Mouse (Mus musculus) neural tube, embryonic 13.5 days (tissue): ENCODE measurements around the gene Por. TPM values are rescaled to one million over a fixed set of nuclear protein-coding genes. Genes with fewer than 3 reads are reported as not detected.
A peak's percentile ranks its signal among the peaks of the same experiment; 100 is the strongest.

Experiments used
- ATAC-seq: fragments of 200-750 bp; cut with Nextera tagmentation; 2 replicates; pipeline ENCODE4 v1.8.0; 2017; ENCODE audit warnings: low read depth, mild to moderate bottlenecking, moderate TSS enrichment, moderate library complexity
- H3K27ac ChIP-seq: fragments of 300-500 bp; sonication (generic); replicated peaks from 2 replicates; pipeline ENCODE4 v1.5.1; 2015; ENCODE audit warnings: moderate library complexity, mild to moderate bottlenecking, inconsistent platforms
- H3K27me3 ChIP-seq: fragments of 300-500 bp; sonication (generic); 2 replicates; pipeline ENCODE4 v1.6.1; 2015; ENCODE audit warnings: mild to moderate bottlenecking, inconsistent platforms
- H3K36me3 ChIP-seq: fragments of 300-500 bp; sonication (generic); 2 replicates; pipeline ENCODE4 v1.6.1; 2015; ENCODE audit warnings: mild to moderate bottlenecking, inconsistent platforms
- H3K4me1 ChIP-seq: fragments of 300-500 bp; sonication (generic); replicated peaks from 2 replicates; pipeline ENCODE4 v1.6.1; 2015; ENCODE audit warnings: inconsistent platforms
- H3K4me2 ChIP-seq: fragments of 300-500 bp; sonication (generic); 2 replicates; pipeline ENCODE4 v1.6.1; 2015; ENCODE audit warnings: inconsistent platforms, mild to moderate bottlenecking, moderate library complexity
- H3K4me3 ChIP-seq: fragments of 300-500 bp; sonication (generic); 2 replicates; pipeline ENCODE4 v1.5.1; 2015; ENCODE audit warnings: mild to moderate bottlenecking, inconsistent platforms
- H3K9ac ChIP-seq: fragments of 300-500 bp; sonication (generic); 2 replicates; pipeline ENCODE4 v1.6.1; 2015; ENCODE audit warnings: moderate library complexity, mild to moderate bottlenecking, inconsistent platforms
- H3K9me3 ChIP-seq: fragments of 300-500 bp; sonication (generic); 2 replicates; pipeline ENCODE4 v1.6.1; 2016; ENCODE audit warnings: inconsistent platforms
- WGBS: fragments of 180-500 bp; shearing (Covaris S2); methylation state at CpG from one replicate; pipeline ENCODE4 v1.1.7; 2015; 5-methylcytosine and 5-hydroxymethylcytosine counted together
- polyA plus RNA-seq: library from polyadenylated mRNA; unstranded; fragments of >200 nt; fragmentation: Nextera tagmentation; extraction: Ambion mirVana; gene quantifications from 2 replicates; pipeline ENCODE4 v1.2.1, GENCODE M21; 2015

The Por gene
- 110 and 114 TPM in 2 replicates for polyA plus RNA-seq

DNA sequence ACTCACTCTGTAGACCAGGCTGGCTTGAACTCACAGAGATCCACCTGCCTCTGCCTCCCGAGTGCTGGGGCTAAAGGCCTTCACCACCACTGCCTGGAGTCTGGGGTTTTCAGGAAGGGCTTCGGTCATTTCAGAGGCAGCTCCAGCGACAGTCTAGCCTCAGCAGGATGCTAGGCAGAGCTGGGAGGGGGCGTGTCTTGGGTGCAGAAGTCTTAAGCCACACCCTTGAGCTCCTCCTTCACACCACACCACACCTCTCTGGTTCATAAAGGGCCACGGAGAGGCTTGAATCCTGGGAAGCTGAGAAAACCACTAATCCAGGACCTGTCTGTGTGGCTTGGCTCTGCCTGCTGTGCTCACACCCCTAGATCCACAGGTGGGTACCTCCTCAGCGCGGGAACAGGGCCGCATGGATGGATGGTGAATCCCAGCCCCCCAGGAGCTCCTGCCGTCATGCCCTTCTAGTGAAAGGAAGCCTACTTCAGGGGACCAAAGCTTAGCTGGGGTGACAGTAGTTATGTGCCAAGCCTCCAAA, at the start of gene Por:
Gene Por (plus strand): TSS at position 293 of the 535 bp plus-strand sequence.
- WGBS, result 23% methylated on average over 9 of the region's 9 CpGs
- no peaks in the 10 kb centered on the region for H3K27me3 ChIP-seq
- H3K27ac ChIP-seq, result no peak within 1 kb of the TSS
- no peak for ATAC-seq
- H3K4me1 ChIP-seq, result peaks cover 21% of the 10 kb centered on the region
- no peak within 1 kb of the TSS for H3K4me2 ChIP-seq
- H3K36me3 ChIP-seq, result no peaks in the 10 kb centered on the region
- no peak within 1 kb of the TSS for H3K4me3 ChIP-seq
- no peak within 1 kb of the TSS for H3K9ac ChIP-seq
- H3K9me3 ChIP-seq, result 0 out of 2 replicates have a peak, but pooled peaks cover 7% of the 10 kb centered on the region

DNA sequence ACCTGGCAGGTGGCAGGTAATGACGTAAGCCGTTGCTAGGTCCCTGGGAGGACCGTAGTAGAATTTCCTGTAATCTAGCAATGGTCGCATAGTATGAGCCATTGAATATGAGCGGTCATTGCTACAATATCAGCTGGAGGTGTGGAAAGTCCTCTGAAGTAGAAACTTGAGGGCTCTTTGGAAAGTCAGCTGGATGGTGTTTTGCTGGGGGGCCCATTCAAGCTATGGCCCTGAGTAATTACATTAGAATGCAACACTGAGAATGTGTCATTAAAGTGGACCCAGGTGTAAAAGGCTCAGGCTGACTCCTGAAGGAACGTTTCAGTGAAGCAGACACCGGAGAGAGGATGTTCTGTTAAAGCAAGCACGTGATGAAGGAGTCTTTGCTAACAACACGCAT, 49.3 kb upstream of the Por start:
- Histone ChIP-seq H3K36me3 (no peaks in the 10 kb centered on the region), H3K9me3 (no peaks in the 10 kb centered on the region), H3K27ac (no peak overlapping the region), H3K4me2 (no peak overlapping the region), H3K4me3 (no peak overlapping the region), H3K27me3 (no peaks in the 10 kb centered on the region), H3K9ac (no peak overlapping the region), H3K4me1 (no peaks in the 10 kb centered on the region)
- ATAC-seq, result no peak
- WGBS, result 87% methylated on average over 9 of the region's 9 CpGs

DNA sequence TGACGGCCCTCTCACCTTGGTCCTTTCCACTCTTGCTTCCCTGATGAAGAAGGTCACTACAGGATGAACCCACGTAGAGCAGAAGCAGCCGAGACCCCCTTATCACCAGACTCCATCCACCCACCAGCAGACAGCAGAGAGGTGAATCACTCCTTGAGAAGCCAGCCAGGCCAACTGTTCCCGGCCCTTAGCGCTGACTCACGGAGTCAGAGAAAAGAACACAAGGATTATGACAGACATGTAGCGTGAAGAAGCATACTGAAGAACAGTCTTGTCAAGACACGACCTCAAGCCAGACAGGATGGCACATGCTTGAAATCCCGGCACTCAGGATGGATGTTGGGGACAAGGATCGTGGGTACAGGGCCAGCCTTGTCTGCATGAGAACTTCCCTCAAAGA, 48.1 kb upstream of the Por start:
- Histone ChIP-seq H3K36me3 (no peaks in the 10 kb centered on the region), H3K4me2 (no peak overlapping the region), H3K4me3 (no peak overlapping the region), H3K4me1 (no peaks in the 10 kb centered on the region), H3K9me3 (no peaks in the 10 kb centered on the region), H3K27me3 (no peaks in the 10 kb centered on the region), H3K27ac (no peak overlapping the region), H3K9ac (no peak overlapping the region)
- no peak for ATAC-seq
- WGBS, result 86% methylated on average over 10 of the region's 10 CpGs

DNA sequence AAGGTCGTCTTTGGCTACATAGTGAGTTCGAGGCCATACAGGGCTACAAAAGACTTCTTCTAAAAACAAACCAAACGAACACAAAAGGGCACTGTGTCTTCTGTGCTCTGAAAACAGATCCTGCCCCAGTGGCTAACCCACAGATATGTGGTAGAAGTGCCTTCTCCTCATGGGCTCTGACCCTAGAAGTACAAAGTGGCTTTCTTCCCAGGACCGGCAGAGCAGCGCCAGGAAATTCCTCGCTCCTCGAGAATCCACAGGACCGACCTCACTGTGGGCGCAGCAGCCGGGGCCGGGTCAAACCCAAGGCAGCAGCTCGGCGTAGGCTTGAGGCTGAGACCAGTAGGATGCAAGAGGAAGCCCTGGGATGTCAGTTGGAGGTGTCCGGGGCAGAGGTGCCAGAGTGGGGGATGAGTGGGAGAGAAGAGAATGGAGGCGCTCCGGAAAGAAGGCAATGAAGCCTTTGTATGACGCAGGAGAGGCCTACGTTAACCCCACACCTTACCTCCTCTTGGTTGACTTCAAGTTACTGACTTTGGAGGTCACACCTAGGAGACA, 46.7 kb upstream of the Por start:
- H3K4me2 ChIP-seq, result no peak overlapping the region
- no peaks in the 10 kb centered on the region for H3K9me3 ChIP-seq
- no peak overlapping the region for H3K4me3 ChIP-seq
- no peaks in the 10 kb centered on the region for H3K27me3 ChIP-seq
- no peak overlapping the region for H3K27ac ChIP-seq
- H3K9ac ChIP-seq, result no peak overlapping the region
- no peaks in the 10 kb centered on the region for H3K36me3 ChIP-seq
- no peaks in the 10 kb centered on the region for H3K4me1 ChIP-seq
- WGBS, result 79% methylated on average over 18 of the region's 18 CpGs
- ATAC-seq, result no peak

DNA sequence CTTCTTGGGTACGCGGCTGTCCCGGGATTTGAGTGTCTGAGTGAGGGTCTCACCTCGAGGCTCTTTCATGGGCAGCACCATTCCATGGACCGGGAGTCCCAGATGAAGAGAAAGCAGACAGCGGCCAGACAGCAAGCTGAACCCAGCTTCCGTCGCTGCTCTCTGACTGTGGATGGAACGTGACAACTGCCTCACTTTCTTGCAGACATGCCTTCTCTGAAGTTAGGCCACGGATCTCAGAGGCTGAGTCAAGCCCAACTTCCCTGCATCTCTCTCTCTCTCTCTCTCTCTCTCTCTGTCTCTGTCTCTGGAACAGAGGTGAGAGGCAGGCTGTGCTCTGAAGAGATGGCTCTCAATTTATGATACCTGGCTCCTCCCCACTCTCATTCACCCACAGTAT, 40.9 kb upstream of the Por start:
- peaks cover 10% of the 10 kb centered on the region for H3K4me1 ChIP-seq
- no peaks in the 10 kb centered on the region for H3K36me3 ChIP-seq
- no peaks in the 10 kb centered on the region for H3K27me3 ChIP-seq
- no peak overlapping the region for H3K4me2 ChIP-seq
- H3K9me3 ChIP-seq, result no peaks in the 10 kb centered on the region
- ATAC-seq, result no peak
- H3K4me3 ChIP-seq, result no peak overlapping the region
- no peak overlapping the region for H3K9ac ChIP-seq
- no peak overlapping the region for H3K27ac ChIP-seq
- WGBS, result 46% methylated on average over 10 of the region's 10 CpGs

DNA sequence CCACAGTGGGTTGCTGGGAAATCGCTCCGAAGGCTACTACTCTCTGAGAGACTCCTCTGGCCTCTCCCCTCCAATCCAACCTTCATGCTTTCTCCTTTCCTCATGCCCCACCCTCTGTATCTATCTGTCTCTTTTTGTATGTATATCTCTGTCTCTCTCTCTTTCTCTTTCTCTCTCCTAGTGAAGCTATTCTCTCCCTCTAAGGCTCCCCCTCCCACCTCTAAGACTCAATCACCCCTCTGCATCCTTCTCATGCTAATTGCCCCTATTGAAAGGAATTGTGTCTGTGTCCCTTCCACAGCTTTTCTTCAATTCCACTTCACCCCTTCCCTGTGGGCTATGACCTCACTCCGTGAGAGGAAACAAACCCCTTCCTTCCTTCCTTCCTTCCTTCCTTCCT, 40.4 kb upstream of the Por start:
- no peak overlapping the region for H3K27ac ChIP-seq
- no peak overlapping the region for H3K4me3 ChIP-seq
- no peak overlapping the region for H3K9ac ChIP-seq
- H3K9me3 ChIP-seq, result no peaks in the 10 kb centered on the region
- 72% methylated on average over 3 of the region's 3 CpGs for WGBS
- no peaks in the 10 kb centered on the region for H3K27me3 ChIP-seq
- no peaks in the 10 kb centered on the region for H3K36me3 ChIP-seq
- H3K4me1 ChIP-seq, result peaks cover 14% of the 10 kb centered on the region
- no peak for ATAC-seq
- H3K4me2 ChIP-seq, result no peak overlapping the region

DNA sequence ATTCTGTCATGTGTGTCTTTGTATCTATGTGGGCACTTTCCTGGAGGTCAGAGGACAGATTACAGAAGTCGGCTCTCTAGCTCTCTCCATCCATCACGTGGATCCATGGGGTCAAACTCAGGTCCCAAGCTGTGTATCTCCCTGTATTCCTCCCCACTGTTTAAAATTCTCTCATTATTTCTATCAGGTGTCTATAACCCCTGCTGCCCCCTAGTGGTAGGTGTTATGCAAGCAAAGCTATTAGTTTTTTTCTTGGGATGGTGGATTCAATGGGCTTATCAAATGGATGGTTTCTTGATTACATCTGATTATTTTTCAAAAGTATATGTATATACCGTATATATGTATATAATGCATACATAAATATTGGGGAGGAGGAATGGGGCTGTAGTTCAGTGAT, 39.2 kb upstream of the Por start:
- Histone ChIP-seq H3K9ac (no peak overlapping the region), H3K4me1 (peaks cover 17% of the 10 kb centered on the region), H3K27ac (no peak overlapping the region), H3K4me3 (no peak overlapping the region), H3K4me2 (no peak overlapping the region), H3K27me3 (no peaks in the 10 kb centered on the region), H3K36me3 (peaks cover 8% of the 10 kb centered on the region), H3K9me3 (no peaks in the 10 kb centered on the region)
- no peak for ATAC-seq
- WGBS, result 33% methylated on average over 3 of the region's 3 CpGs

DNA sequence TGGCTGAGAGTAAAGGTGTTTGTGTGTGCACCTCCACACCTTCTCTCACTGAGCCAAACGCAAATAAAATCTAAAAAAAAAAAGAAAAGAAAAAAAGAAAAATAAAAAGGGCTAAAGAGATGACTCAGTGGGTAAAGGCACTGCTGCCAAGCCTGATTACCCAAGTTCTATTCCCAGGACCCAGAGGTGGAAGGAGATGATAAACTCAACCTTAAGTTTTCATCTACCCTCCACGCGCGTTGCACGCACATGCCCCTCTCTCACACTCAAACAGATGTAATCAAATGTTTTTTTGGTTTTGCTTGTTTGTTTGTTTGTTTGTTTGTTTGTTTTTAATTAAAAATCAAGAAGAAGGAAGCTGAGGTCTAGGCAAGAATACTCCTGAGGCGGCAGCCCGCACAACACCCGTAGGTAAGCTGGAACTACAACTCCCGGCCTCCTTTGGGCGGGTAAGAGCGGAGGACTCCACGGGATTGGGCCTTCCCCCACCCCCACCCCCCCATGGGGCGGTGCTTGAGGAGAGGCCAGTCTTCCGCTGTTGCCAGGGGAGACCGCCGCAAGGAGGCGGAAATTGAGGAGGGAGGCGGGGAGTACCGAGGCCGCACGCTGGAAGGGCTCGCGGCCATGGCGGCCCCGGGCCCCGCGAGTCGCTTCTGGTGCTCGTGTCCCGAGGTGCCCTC, 37.6 kb upstream of the Por start, which contains the start of gene Rhbdd2:
Gene Rhbdd2 (plus strand): TSS at position 502 of the 680 bp plus-strand sequence.
- Histone ChIP-seq H3K9ac (peak within 1 kb of the TSS; percentile 79), H3K9me3 (no peaks in the 10 kb centered on the region), H3K4me1 (peaks cover 17% of the 10 kb centered on the region), H3K27ac (peak within 1 kb of the TSS; percentile 93), H3K4me3 (peak within 1 kb of the TSS; percentile 69), H3K27me3 (no peaks in the 10 kb centered on the region), H3K4me2 (peak within 1 kb of the TSS; percentile 77), H3K36me3 (peaks cover 25% of the 10 kb centered on the region)
- peak; percentile 99 for ATAC-seq
- 13% methylated on average over 30 of the region's 30 CpGs for WGBS

DNA sequence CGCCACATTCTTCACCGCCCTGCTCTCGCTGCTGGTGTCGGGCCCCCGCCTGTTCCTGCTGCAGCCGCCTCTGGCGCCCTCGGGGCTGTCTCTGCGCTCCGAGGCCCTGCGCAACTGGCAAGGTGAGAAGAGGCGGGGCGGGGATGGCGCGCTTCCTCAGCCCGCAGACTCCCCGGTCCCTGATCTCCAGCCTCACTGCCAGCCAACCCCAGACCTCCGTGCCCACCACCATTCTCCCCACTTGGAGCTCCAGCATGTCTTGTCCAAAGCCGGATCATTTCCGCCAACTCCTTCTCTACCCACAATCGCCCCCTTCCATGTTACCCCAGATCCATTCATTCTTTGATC, 37.1 kb upstream of the Por start:
- peak; percentile 89 for ATAC-seq
- peaks cover 30% of the 10 kb centered on the region for H3K36me3 ChIP-seq
- peak overlapping the region; percentile 93 for H3K27ac ChIP-seq
- WGBS, result 1% methylated on average over 19 of the region's 21 CpGs
- H3K4me3 ChIP-seq, result peak overlapping the region; percentile 69
- peak overlapping the region; percentile 77 for H3K4me2 ChIP-seq
- peaks cover 17% of the 10 kb centered on the region for H3K4me1 ChIP-seq
- no peaks in the 10 kb centered on the region for H3K9me3 ChIP-seq
- H3K27me3 ChIP-seq, result no peaks in the 10 kb centered on the region
- peak overlapping the region; percentile 79 for H3K9ac ChIP-seq

DNA sequence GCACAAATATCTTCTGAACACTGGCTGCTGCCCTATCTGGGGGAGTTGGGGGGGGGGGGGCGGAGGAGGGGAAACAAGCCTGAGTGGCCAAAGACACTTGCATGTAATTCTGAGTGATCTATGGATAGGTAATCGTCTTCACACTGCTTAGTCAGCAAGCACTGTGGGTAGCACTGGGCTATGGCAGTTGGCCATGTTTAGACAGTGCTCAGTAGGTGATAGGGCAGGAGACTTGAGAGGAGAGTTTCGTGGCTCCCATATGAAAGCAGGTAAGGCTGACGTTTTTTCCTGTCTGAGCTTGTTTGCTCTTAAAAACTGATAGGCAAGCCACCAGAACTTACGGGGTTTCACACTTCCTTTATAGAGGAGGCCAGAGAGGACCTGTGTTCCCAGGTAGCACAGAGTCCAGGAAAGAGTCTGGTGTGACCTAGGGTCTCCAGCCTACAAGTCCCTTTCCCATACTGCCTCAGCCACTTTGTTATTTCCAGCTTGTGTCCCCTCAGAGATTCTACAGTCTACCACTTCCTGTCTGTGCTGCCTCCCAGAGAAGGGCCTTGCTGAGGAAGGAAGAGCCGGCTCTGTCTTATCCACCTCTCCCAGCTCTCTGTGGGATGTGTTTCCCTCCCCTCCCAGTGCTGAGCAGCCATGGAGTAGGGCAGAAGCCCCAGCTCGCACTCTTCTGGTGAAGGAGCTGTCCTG, 29.9 kb upstream of the Por start:
- Histone ChIP-seq H3K4me3 (no peak overlapping the region), H3K9me3 (no peaks in the 10 kb centered on the region), H3K9ac (no peak overlapping the region), H3K27ac (no peak overlapping the region), H3K4me2 (no peak overlapping the region), H3K27me3 (no peaks in the 10 kb centered on the region), H3K4me1 (no peaks in the 10 kb centered on the region), H3K36me3 (peaks cover 85% of the 10 kb centered on the region)
- WGBS, result 82% methylated on average over 7 of the region's 7 CpGs
- ATAC-seq, result no peak

DNA sequence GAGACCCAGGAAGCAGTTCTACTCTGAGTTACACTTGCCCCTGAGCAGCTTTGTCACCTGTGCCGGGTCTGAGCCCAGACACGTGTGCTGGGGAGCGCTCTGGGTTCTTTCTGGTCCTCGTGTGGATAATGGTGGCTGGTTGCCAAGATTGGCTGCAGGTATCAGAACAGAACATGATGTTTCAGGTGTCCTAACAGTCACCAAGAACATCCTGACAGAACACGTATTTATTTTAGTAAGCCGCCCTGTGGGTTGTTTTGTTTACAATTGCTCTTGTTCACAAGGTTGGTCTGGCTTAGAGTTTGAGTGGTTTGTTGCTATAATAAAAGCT, 29.4 kb upstream of the Por start:
- H3K4me1 ChIP-seq, result no peaks in the 10 kb centered on the region
- no peak for ATAC-seq
- no peak overlapping the region for H3K27ac ChIP-seq
- peaks cover 80% of the 10 kb centered on the region for H3K36me3 ChIP-seq
- 90% methylated on average over 6 of the region's 6 CpGs for WGBS
- H3K4me2 ChIP-seq, result no peak overlapping the region
- H3K9ac ChIP-seq, result no peak overlapping the region
- no peaks in the 10 kb centered on the region for H3K9me3 ChIP-seq
- no peaks in the 10 kb centered on the region for H3K27me3 ChIP-seq
- H3K4me3 ChIP-seq, result no peak overlapping the region

DNA sequence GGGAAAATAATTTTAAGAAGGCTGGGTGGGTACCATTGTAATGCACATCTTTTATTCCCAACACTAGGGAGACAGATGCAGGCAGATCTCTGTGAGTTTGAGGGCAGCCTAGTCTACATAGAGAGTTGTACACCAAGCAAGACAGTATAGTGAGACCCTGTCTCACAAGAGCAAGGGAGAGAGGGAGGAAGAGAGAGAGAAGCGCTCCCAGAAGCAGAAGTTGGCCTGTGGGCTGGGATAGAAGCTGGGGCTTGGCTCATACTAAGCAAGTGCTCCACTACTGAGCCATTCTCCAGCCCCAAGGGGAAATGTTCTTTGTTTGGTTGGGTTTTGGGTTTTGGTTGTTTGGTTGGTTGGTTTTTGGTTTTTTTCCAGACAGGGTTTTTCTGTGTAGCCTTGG, 28.8 kb upstream of the Por start:
- Histone ChIP-seq H3K27me3 (no peaks in the 10 kb centered on the region), H3K4me1 (no peaks in the 10 kb centered on the region), H3K9ac (no peak overlapping the region), H3K4me3 (no peak overlapping the region), H3K4me2 (no peak overlapping the region), H3K27ac (no peak overlapping the region), H3K9me3 (no peaks in the 10 kb centered on the region), H3K36me3 (peaks cover 74% of the 10 kb centered on the region)
- 100% methylated on average over 1 of the region's 1 CpGs for WGBS
- ATAC-seq, result no peak
